Mouse (Mus musculus) right cerebral cortex, adult 2 months (tissue): ENCODE results near the gene Sh3glb2.
A peak's percentile ranks its signal among the peaks of the same experiment; 100 is the strongest.

ENCODE experiments used
- DNase-seq, 2 experiments: peaks; one replicate each; pipeline ENCODE4 v3.0.0; 2021 to 2022; ENCODE audit warnings: low spot score in 2 of 2

Gene Sh3glb2

GRCm38 (mm10) chr2:30342061-30342460, 17.1 kb downstream of the Sh3glb2 start:
- DNase-seq = peak in 1 of 2 experiments; percentile 4

DNA sequence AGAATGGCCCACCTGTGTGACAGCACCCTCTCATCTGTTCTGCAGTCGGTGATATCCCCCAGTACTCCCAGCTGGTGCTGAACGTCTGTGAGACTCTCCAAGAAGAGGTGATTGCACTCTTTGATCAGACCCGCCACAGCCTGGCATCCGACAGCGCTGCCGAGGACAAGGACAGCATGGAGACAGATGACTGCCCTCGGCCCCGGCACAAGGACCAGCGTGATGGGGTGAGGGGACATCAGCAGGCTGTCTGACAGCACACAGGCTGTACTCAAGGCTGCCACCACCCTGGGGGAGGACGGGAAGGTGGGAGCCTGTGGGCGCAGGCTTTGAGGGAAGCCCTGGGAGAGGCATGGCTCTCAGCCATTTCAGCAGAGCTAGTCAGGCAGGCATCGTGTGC, 22.0 kb downstream of the Sh3glb2 start:
- DNase-seq = no peak

GRCm38 (mm10) chr2:30336174-30336915, 22.8 kb downstream of the Sh3glb2 start:
- DNase-seq = peak in 1 of 2 experiments; percentile 46

- no peak for DNase-seq
Observed at GRCm38 (mm10) chr2:30335324-30335723, 23.8 kb downstream of the Sh3glb2 start.

DNA sequence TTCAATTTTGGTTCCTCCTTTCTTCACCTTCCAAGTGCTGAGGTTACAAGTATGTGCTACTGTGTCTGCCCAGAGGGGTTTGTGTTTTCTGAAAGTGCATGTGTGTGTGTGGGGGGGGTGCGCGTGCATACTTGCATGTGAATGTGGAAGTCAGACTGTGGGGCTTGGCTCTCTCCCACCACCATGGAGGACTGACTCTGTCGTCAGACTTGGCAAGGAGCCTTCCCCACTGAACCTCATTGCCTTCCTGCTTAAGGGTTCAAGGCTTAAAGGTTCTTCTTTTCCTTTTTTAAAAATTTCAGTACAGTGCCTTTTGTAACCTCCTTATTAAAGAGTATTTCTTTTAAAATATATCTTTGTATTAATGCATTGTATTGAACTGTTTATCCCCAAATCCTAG, 30.3 kb downstream of the Sh3glb2 start:
- no peak for DNase-seq

DNA sequence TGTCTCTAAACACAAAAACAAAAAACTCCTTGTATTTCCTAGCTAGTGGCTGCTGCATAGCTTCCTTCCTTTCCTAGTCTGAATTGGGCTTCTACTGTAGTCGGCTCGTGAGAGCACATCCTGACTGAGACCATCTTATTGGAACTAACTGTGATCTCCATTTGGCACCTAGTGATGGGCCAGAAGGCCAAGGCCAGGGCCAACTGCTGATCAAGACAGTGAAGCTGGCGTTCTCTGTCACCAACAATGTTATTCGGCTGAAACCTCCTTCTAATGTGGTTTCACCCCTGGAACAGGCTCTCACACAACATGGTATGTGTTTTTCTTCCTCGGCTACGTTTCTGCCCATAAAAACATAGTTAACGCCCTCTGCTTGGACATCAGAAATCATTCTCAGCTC, 31.9 kb downstream of the Sh3glb2 start:
- no peak for DNase-seq

GRCm38 (mm10) chr2:30325296-30325695, 33.8 kb downstream of the Sh3glb2 start:
- no peak for DNase-seq

GRCm38 (mm10) chr2:30323111-30323510, 36.0 kb downstream of the Sh3glb2 start:
- no peak for DNase-seq

GRCm38 (mm10) chr2:30319260-30319659, 39.9 kb downstream of the Sh3glb2 start:
- DNase-seq = no peak

DNA sequence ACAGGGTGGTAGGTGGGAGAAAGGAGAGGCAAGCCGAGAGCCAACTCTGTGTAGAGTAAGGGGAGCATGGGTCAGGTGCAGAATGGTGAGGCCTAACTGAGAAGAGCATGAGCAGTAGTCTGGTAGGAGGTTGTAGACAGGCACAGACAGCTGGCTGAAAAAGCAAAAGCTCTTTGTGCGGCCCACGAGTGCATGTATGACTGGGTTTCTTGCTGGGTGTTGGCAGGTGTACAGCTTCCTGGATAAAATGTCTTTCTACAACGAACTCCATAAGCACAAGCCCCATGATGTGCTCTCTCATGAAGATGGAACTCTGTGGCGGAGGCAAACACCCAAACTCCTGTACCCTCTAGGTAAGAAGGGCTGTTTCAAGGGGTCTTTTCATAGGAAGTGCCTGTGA, 42.2 kb downstream of the Sh3glb2 start:
- DNase-seq = peak in 1 of 2 experiments; percentile 21

DNA sequence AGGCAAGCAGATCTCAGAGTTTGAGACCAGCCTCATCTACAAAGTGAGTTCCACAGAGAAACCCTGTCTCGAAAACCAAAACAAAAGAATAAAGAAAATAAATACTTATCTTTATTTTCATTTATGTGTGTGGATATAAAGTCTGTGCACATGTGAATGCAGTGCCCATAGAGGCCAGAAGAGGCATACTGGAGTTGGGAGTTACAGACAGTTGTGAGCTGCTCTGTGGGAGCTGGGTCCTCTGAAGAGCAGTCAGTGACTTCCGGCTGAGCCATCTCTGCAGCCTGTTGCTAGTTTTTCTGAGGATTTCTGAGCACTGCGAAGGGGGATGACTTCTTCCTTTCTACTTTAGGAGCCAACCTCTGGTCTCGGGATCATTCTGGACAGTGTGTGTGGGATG, 43.0 kb downstream of the Sh3glb2 start:
- no peak for DNase-seq

GRCm38 (mm10) chr2:30311481-30311880, 47.7 kb downstream of the Sh3glb2 start:
- DNase-seq = no peak

- DNase-seq = no peak
Observed at GRCm38 (mm10) chr2:30309351-30309750, 49.8 kb downstream of the Sh3glb2 start.

DNA sequence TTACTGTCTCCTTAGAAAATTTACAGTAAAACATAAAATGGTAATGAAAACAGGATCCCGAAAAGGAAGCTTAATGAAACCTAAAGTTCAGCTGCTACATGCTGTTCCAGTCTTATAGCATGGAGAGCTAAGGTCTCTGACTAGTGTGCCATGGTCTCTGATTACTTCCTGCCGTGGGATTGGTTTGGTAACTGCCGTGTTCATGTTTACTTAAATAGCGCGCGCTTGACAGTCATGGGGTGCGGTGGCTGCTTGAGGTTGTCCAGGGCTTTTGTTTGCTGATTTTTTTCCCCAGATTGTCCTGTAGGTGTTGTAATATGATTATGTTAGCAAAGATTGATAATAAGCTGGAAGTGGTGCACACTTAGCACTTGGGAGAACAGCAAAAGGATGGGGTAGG, 53.0 kb downstream of the Sh3glb2 start:
- no peak for DNase-seq

GRCm38 (mm10) chr2:30299966-30300365, 59.2 kb downstream of the Sh3glb2 start:
- DNase-seq = no peak

GRCm38 (mm10) chr2:30299525-30299924, 59.6 kb downstream of the Sh3glb2 start:
- no peak for DNase-seq
